Mouse (Mus musculus) midbrain, embryonic 10.5 days (tissue): ENCODE data around the gene Fam167b. TPM values are rescaled to one million over a fixed set of nuclear protein-coding genes. Genes with fewer than 3 reads are reported as not detected.

Experiments used
- DNase-seq: peaks from one replicate; pipeline ENCODE4 v3.0.0-alpha.2; 2017; ENCODE audit warnings: low spot score
- H3K27ac ChIP-seq: fragments of 300-500 bp; sonication (generic); replicated peaks from 2 replicates; pipeline ENCODE4 v1.5.1; 2016; ENCODE audit warnings: mild to moderate bottlenecking
- H3K27me3 ChIP-seq: fragments of 300-500 bp; sonication (generic); 2 replicates; pipeline ENCODE4 v1.6.1; 2016; ENCODE audit warnings: low read depth, mild to moderate bottlenecking; ENCODE audit not compliant: poor library complexity, severe bottlenecking
- H3K36me3 ChIP-seq: fragments of 300-500 bp; sonication (generic); 2 replicates; pipeline ENCODE4 v1.6.1; 2016; ENCODE audit warnings: mild to moderate bottlenecking, moderate library complexity
- H3K4me1 ChIP-seq: fragments of 300-500 bp; sonication (generic); 2 replicates; pipeline ENCODE4 v1.6.1; 2016
- H3K4me3 ChIP-seq: fragments of 300-500 bp; sonication (generic); 2 replicates; pipeline ENCODE4 v1.5.1; 2016; ENCODE audit warnings: mild to moderate bottlenecking, moderate library complexity
- H3K9me3 ChIP-seq: fragments of 300-500 bp; sonication (generic); replicated peaks from 2 replicates; pipeline ENCODE4 v1.6.1; 2016; ENCODE audit warnings: mild to moderate bottlenecking
- WGBS: fragments of 180-500 bp; shearing (Covaris S2); methylation state at CpG from one replicate; pipeline ENCODE4 v1.1.7; 2016; 5-methylcytosine and 5-hydroxymethylcytosine counted together
- polyA plus RNA-seq: library from polyadenylated mRNA; unstranded; fragments of >200 nt; fragmentation: Nextera tagmentation; extraction: Ambion mirVana; gene quantifications from 2 replicates; pipeline ENCODE4 v1.2.1, GENCODE M21; 2016

The Fam167b gene
- polyA plus RNA-seq, 1 experiment from 2014 or later = 1.5 TPM

GRCm38 (mm10) chr4:129618031-129618430, 39.7 kb upstream of the Fam167b start:
- H3K4me3 ChIP-seq = peak overlapping the region; percentile 69
- no peak for DNase-seq
- no peaks in the 10 kb centered on the region for H3K9me3 ChIP-seq
- H3K27me3 ChIP-seq = no peaks in the 10 kb centered on the region
- H3K36me3 ChIP-seq = peaks cover 22% of the 10 kb centered on the region
- H3K4me1 ChIP-seq = peaks cover 28% of the 10 kb centered on the region
- peak overlapping the region; percentile 91 for H3K27ac ChIP-seq
- 92% methylated on average over 5 of the region's 5 CpGs for WGBS

DNA sequence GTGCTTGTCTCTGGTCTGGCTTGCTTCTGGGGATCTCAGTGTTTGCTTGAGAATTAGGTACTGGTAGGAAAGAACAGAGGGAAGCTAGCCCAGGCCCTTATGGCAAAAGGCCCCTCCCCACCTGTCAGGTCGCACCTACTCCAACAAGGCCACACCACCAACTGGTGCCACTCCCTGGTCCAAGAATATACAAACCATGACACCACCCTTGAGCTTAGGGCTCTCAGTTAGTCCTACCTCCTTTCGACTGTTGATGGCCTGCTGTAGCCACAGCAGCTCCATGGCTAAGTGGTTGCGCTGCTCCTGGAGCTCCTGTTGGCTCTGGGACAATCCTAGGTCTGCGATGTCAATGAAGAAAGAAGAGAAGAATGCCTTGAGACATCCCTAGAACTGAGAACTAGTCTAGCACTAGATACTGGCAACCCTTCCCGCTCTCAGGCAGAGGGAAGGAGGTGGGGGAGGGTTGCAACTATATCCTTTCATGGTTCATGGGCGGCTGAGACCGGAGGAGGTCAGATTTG, 38.8 kb upstream of the Fam167b start:
- Histone ChIP-seq H3K36me3 (peaks cover 22% of the 10 kb centered on the region), H3K27ac (no peak overlapping the region), H3K9me3 (no peaks in the 10 kb centered on the region), H3K4me3 (no peak overlapping the region), H3K27me3 (no peaks in the 10 kb centered on the region), H3K4me1 (peaks cover 19% of the 10 kb centered on the region)
- no peak for DNase-seq
- 97% methylated on average over 7 of the region's 7 CpGs for WGBS

DNA sequence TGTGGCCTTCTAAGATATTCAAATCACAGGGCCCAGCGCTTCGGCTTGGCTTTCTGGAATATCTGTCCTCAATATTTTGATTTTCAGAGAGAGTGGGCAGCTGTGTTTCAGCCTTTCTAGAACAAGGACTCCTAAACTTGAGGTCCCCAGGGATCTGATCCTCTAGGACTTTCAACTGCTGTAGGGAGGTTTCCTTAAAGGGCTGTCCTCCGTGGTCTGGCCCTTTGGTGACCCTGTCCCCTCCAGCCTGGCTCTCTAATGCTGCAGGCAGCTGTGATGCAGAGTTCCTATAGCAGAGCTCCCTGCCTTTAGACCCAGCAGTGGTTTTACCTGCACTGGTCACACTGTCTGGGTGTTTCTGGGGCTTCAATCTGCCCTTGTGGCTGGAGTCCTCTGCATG, 38.3 kb upstream of the Fam167b start:
- H3K9me3 ChIP-seq = no peaks in the 10 kb centered on the region
- no peaks in the 10 kb centered on the region for H3K27me3 ChIP-seq
- H3K4me3 ChIP-seq = no peak overlapping the region
- peaks cover 22% of the 10 kb centered on the region for H3K36me3 ChIP-seq
- H3K4me1 ChIP-seq = peaks cover 14% of the 10 kb centered on the region
- whole genome bisulfite sequencing = 94% methylated on average over 3 of the region's 3 CpGs
- H3K27ac ChIP-seq = no peak overlapping the region
- no peak for DNase-seq

- 89% methylated on average over 9 of the region's 9 CpGs for WGBS
- H3K4me3 ChIP-seq = no peak overlapping the region
- H3K27ac ChIP-seq = no peak overlapping the region
These were observed 37.5 kb upstream of the Fam167b start for GRCm38 (mm10) chr4:129615801-129616290.

DNA sequence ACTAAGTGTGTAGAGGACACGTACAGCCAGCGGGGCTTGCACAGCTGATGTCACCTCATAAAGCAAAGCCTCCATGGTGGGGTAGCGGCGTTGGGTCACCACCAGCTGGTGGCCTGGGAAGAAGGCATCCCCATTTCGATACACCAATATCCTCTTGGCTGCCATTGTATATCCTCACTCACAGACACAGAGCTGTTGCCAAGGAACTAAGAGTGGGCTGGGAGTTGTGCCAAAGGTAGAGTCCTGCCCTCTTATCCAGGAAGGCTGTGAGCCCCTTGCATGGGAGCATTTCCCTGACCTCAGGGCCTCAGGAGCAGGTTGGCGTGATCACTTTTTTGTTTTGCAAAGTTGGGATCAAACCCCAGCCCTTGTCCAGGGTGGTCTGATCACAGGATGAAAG, 35.7 kb upstream of the Fam167b start, which contains the start of gene Dcdc2b:
Dcdc2b (minus strand) TSS at position 165 of the 400 bp plus-strand sequence.
- no peak within 1 kb of the TSS for H3K27ac ChIP-seq
- 87% methylated on average over 6 of the region's 6 CpGs for WGBS
- H3K4me1 ChIP-seq = peaks cover 11% of the 10 kb centered on the region
- peaks cover 34% of the 10 kb centered on the region for H3K36me3 ChIP-seq
- H3K9me3 ChIP-seq = no peaks in the 10 kb centered on the region
- no peak for DNase-seq
- no peak within 1 kb of the TSS for H3K4me3 ChIP-seq
- no peaks in the 10 kb centered on the region for H3K27me3 ChIP-seq

More at GRCm38 (mm10) chr4:129615801-129616290, 37.5 kb upstream of the Fam167b start:
- peaks cover 22% of the 10 kb centered on the region for H3K36me3 ChIP-seq
- no peaks in the 10 kb centered on the region for H3K9me3 ChIP-seq
- peaks cover 14% of the 10 kb centered on the region for H3K4me1 ChIP-seq
- no peaks in the 10 kb centered on the region for H3K27me3 ChIP-seq
- DNase-seq = no peak

DNA sequence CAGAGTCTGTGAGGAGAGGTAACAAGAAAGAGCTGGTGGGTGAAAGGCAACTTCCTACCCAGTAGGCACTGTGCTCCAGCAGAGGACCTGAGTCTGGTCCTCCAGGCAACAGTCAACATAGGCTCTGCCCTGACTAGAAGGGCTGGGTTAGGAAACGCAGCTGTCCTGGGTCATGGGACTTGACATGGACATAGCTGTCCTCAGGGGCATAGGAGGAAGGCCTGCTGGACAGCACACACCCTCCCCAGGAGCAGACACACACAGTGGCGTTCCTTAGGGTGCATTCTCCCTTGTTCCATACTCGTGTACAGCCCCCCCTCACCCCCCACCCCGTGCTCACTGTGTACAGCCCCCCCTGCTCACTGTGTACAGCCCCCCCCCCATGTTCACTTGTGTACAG, 32.1 kb upstream of the Fam167b start:
- Histone ChIP-seq H3K4me1 (no peaks in the 10 kb centered on the region), H3K27me3 (no peaks in the 10 kb centered on the region), H3K36me3 (peaks cover 45% of the 10 kb centered on the region), H3K9me3 (no peaks in the 10 kb centered on the region), H3K4me3 (no peak overlapping the region), H3K27ac (no peak overlapping the region)
- 80% methylated on average over 4 of the region's 4 CpGs for WGBS
- no peak for DNase-seq

DNA sequence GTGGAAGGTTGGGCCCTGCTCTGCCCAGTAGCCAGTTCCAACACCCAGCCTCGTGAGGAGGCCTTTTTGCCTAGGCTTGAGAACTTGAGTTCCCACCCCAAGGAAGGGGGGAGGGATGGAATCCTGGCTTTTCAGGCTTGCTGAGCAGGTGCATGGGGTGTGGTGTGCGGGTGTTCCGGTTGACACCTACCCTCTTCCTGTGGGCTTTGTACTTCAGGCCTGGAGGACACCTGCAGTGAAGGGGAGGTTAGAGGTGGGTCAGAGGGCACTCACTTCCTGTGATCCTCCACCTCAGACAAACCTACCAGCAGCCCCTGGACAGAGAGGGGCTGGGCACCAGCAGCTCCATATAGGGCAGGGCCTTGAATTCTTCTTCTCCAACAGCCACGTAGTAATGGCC, 31.7 kb upstream of the Fam167b start:
- peaks cover 49% of the 10 kb centered on the region for H3K36me3 ChIP-seq
- WGBS = 75% methylated on average over 4 of the region's 4 CpGs
- no peaks in the 10 kb centered on the region for H3K9me3 ChIP-seq
- no peaks in the 10 kb centered on the region for H3K27me3 ChIP-seq
- H3K4me3 ChIP-seq = no peak overlapping the region
- no peaks in the 10 kb centered on the region for H3K4me1 ChIP-seq
- H3K27ac ChIP-seq = 0 out of 2 replicates have a peak overlapping the region, but pooled peaks have one; percentile 3
- no peak for DNase-seq

- H3K27me3 ChIP-seq = no peaks in the 10 kb centered on the region
- WGBS = 84% methylated on average over 12 of the region's 12 CpGs
- H3K4me3 ChIP-seq = no peak overlapping the region
- H3K4me1 ChIP-seq = no peaks in the 10 kb centered on the region
- no peaks in the 10 kb centered on the region for H3K9me3 ChIP-seq
- no peak overlapping the region for H3K27ac ChIP-seq
- H3K36me3 ChIP-seq = peaks cover 56% of the 10 kb centered on the region
- no peak for DNase-seq
These were observed 30.8 kb upstream of the Fam167b start for GRCm38 (mm10) chr4:129609139-129609631.

DNA sequence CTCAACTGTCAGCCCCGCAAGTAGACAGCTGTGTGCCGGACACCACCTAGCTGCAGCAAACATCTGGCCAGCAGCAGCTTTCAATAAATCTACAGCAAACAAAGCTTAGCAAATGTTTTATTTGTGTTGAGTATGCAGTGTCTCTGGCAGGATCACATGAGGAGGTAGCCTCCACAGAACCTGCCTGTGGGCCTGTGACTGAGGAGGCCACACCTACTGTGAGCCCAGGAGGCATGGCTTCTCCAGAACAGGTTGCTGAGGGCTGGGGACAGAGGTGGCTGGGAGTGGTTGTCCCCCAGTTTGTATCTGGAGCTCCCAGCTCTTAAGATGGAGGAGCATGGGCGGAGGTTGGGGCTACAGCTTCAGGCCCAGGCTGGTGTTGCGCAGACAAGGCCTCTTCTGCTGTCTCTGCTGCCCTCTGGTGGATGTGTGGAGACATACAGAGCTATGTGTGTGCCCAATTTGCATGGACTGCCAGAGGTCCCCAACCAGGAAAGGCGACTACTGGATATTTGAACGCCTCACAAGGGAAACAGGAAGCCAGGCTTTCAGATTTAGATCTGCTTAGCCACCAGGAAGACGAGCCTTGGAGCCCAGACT, 30.2 kb upstream of the Fam167b start:
- 41% methylated on average over 7 of the region's 7 CpGs for WGBS
- Histone ChIP-seq H3K27me3 (no peaks in the 10 kb centered on the region), H3K27ac (peak overlapping the region; percentile 1; the same call in 1 of the 2 replicates), H3K36me3 (peaks cover 61% of the 10 kb centered on the region), H3K4me3 (no peak overlapping the region), H3K9me3 (no peaks in the 10 kb centered on the region), H3K4me1 (no peaks in the 10 kb centered on the region)
- DNase-seq = peak; percentile 85

DNA sequence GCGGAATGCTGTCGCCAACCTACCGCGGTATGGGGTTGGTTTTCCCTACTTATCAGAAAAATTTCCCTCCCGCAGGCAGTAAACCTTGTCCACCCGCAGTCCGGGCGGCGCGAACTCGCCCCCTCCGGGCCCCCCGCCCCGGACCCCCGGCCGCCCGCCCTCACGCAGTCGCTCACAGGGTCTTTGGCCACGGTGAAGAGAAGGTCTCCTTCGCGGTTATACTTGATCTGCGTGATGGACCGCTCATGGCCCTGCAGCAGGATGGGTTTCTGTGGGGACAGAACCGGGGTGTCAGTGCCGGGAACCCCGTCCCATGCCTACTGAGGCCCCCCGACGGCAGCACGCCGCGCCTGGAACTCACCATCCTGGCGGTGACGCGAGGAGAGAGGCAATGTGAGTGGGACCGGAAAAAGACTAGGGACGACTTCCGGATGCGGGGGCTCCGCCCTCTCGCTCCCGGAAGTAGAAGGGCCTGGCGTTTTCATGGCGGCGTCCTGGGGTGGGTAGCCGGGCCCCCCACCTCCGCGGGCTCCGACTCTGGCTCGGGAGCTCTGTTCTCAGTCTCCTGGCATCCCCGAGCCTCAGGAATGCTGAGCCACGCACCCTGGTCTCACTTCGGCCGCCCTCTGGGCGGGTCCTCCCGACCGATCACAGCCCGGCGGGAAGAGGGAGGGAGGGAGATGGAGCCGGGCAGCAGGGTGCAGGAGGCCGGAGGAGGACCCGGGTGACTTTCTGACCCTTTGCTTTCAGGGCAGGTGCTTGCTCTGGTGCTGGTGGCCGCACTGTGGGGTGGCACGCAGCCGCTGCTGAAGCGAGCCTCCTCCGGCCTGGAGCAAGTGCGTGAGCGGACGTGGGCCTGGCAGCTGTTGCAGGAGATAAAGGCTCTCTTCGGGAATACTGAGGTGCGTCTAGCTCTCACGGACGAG, 22.1 kb upstream of the Fam167b start, which contains the start of the genes Eif3i and Tmem234:
Eif3i (minus strand) TSS at position 416 of the 926 bp plus-strand sequence.
Tmem234 (plus strand) TSS at position 436 of the 926 bp plus-strand sequence.
- peaks cover 30% of the 10 kb centered on the region for H3K4me1 ChIP-seq
- peaks cover 73% of the 10 kb centered on the region for H3K36me3 ChIP-seq
- peak; percentile 87 for DNase-seq
- no peaks in the 10 kb centered on the region for H3K9me3 ChIP-seq
- H3K27ac ChIP-seq = peak within 1 kb of the TSS; percentile 96
- under 1% methylated on average over 74 of the region's 74 CpGs for WGBS
- H3K27me3 ChIP-seq = no peaks in the 10 kb centered on the region
- H3K4me3 ChIP-seq = peak within 1 kb of the TSS; percentile 100

- WGBS = 90% methylated on average over 4 of the region's 4 CpGs
These were observed 10.5 kb upstream of the Fam167b start for GRCm38 (mm10) chr4:129588865-129589264.

GRCm38 (mm10) chr4:129586943-129587342, 8.6 kb upstream of the Fam167b start:
- WGBS = 48% methylated on average over 1 of the region's 1 CpGs
- Histone ChIP-seq H3K4me3 (no peak overlapping the region), H3K27me3 (no peaks in the 10 kb centered on the region), H3K9me3 (no peaks in the 10 kb centered on the region), H3K27ac (no peak overlapping the region), H3K36me3 (peaks cover 20% of the 10 kb centered on the region), H3K4me1 (peaks cover 17% of the 10 kb centered on the region)
- no peak for DNase-seq

More at GRCm38 (mm10) chr4:129588865-129589264, 10.5 kb upstream of the Fam167b start:
- Histone ChIP-seq H3K4me1 (peaks cover 17% of the 10 kb centered on the region), H3K4me3 (no peak overlapping the region), H3K27me3 (no peaks in the 10 kb centered on the region), H3K9me3 (no peaks in the 10 kb centered on the region), H3K27ac (no peak overlapping the region), H3K36me3 (peaks cover 39% of the 10 kb centered on the region)
- DNase-seq = no peak
